Mouse (Mus musculus) CH12.LX (cell line): ENCODE data around the gene Podxl2.

Experiments used
- CTCF ChIP-seq, 2 experiments: IDR thresholded peaks in 1 of 2; conservative IDR thresholded peaks in 1 of 2; 2 replicates each; pipeline ENCODE4 v1.5.1; 2011 to 2012; ENCODE audit warnings: low read depth in 2 of 2, low read length in 2 of 2, improper control_type of control experiment in 1 of 2, inconsistent platforms in 1 of 2, mild to moderate bottlenecking in 1 of 2, moderate library complexity in 1 of 2
- ELF1 ChIP-seq: IDR thresholded peaks from 2 replicates; pipeline ENCODE4 v1.6.1; 2014; ENCODE audit warnings: low read depth, mild to moderate bottlenecking, inconsistent platforms, low read length, improper control_type of control experiment
- MXI1 ChIP-seq: IDR thresholded peaks from 2 replicates; pipeline ENCODE4 v1.6.1; 2011; ENCODE audit warnings: mild to moderate bottlenecking, low read depth, low read length, improper control_type of control experiment
- NELFE ChIP-seq: IDR thresholded peaks from 2 replicates; pipeline ENCODE4 v1.6.1; 2011; ENCODE audit warnings: low read depth, low read length, improper control_type of control experiment
- USF1 ChIP-seq: IDR thresholded peaks from 2 replicates; pipeline ENCODE4 v1.6.1; 2014; ENCODE audit warnings: low read depth, mild to moderate bottlenecking, inconsistent platforms, low read length, improper control_type of control experiment

- TF ChIP-seq USF1, result no peak
- no peak for TF ChIP-seq CTCF (conservative IDR thresholded peaks at IDR 0.05 in 1 of 2, IDR thresholded peaks at IDR 0.05 in 1 of 2; ENCODE audit: low read depth in 2 of 2, low read length in 2 of 2)
- TF ChIP-seq NELFE, result no peak
- TF ChIP-seq MXI1, result no peak
- no peak for TF ChIP-seq ELF1
Measured at GRCm38 (mm10) chr6:88826088-88826487, 48.8 kb downstream of the Podxl2 start.
